Mouse (Mus musculus) liver, embryonic 15.5 days (tissue): ENCODE data around the gene Tmprss11a. TPM values are rescaled to one million over a fixed set of nuclear protein-coding genes. Genes with fewer than 3 reads are reported as not detected.

Source experiments
- ATAC-seq: fragments of 200-750 bp; cut with Nextera tagmentation; 2 replicates; pipeline ENCODE4 v1.8.0; 2017; ENCODE audit warnings: moderate number of reproducible peaks, mild to moderate bottlenecking, moderate library complexity; ENCODE audit not compliant: insufficient read depth
- H3K27ac ChIP-seq: fragments of 300-500 bp; sonication (generic); replicated peaks from 2 replicates; pipeline ENCODE4 v1.5.1; 2015; ENCODE audit warnings: mild to moderate bottlenecking, inconsistent platforms
- H3K27me3 ChIP-seq: fragments of 300-500 bp; sonication (generic); 2 replicates; pipeline ENCODE4 v1.6.1; 2015; ENCODE audit warnings: mild to moderate bottlenecking, inconsistent platforms
- H3K36me3 ChIP-seq: fragments of 300-500 bp; sonication (generic); replicated peaks from 2 replicates; pipeline ENCODE4 v1.6.1; 2015; ENCODE audit warnings: moderate library complexity, mild to moderate bottlenecking, inconsistent platforms
- H3K4me1 ChIP-seq: fragments of 300-500 bp; sonication (generic); replicated peaks from 2 replicates; pipeline ENCODE4 v1.6.1; 2015; ENCODE audit warnings: inconsistent platforms
- H3K4me2 ChIP-seq: fragments of 300-500 bp; sonication (generic); 2 replicates; pipeline ENCODE4 v1.6.1; 2015; ENCODE audit warnings: moderate library complexity, mild to moderate bottlenecking, inconsistent platforms
- H3K4me3 ChIP-seq: fragments of 300-500 bp; sonication (generic); replicated peaks from 2 replicates; pipeline ENCODE4 v1.5.1; 2015; ENCODE audit warnings: mild to moderate bottlenecking, inconsistent platforms
- H3K9ac ChIP-seq: fragments of 300-500 bp; sonication (generic); 2 replicates; pipeline ENCODE4 v1.6.1; 2015; ENCODE audit warnings: moderate library complexity, mild to moderate bottlenecking, inconsistent platforms
- H3K9me3 ChIP-seq: fragments of 300-500 bp; sonication (generic); replicated peaks from 2 replicates; pipeline ENCODE4 v1.6.1; 2016; ENCODE audit warnings: inconsistent platforms
- WGBS: fragments of 180-500 bp; shearing (Covaris S2); methylation state at CpG from one replicate; pipeline ENCODE4 v1.1.7; 2015; ENCODE audit warnings: mixed read lengths; ENCODE audit not compliant: insufficient replicate concordance; 5-methylcytosine and 5-hydroxymethylcytosine counted together
- polyA plus RNA-seq: library from polyadenylated mRNA; unstranded; fragments of >200 nt; fragmentation: Nextera tagmentation; extraction: Ambion mirVana; gene quantifications from 2 replicates; pipeline ENCODE4 v1.2.1, GENCODE M21; 2015

Gene Tmprss11a
- polyA plus RNA-seq: not detected in 2 replicates

- 55% methylated on average over 4 of the region's 4 CpGs for WGBS
- no peak for ATAC-seq
Measured at GRCm38 (mm10) chr5:86468890-86469289, at the start of gene Tmprss11a. Tmprss11a (minus strand) TSS chr5:86468990.

GRCm38 (mm10) chr5:86518500-86518899 is 49.7 kb upstream of the Tmprss11a start, which contains the start of gene Tmprss11g:
Tmprss11g (minus strand) TSS chr5:86518600.
- ATAC-seq: no peak
- WGBS: 44% methylated on average over 9 of the region's 9 CpGs
- no peaks in the 10 kb centered on the region for H3K36me3 ChIP-seq
- no peak within 1 kb of the TSS for H3K4me3 ChIP-seq
- no peak within 1 kb of the TSS for H3K27ac ChIP-seq
- no peak within 1 kb of the TSS for H3K9ac ChIP-seq
- H3K27me3 ChIP-seq: no peaks in the 10 kb centered on the region
- H3K4me2 ChIP-seq: no peak within 1 kb of the TSS
- no peaks in the 10 kb centered on the region for H3K4me1 ChIP-seq
- no peaks in the 10 kb centered on the region for H3K9me3 ChIP-seq

More at GRCm38 (mm10) chr5:86468890-86469289, at the start of gene Tmprss11a:
- Histone ChIP-seq H3K27ac (no peak within 1 kb of the TSS), H3K4me3 (no peak within 1 kb of the TSS), H3K36me3 (no peaks in the 10 kb centered on the region), H3K9me3 (no peaks in the 10 kb centered on the region), H3K4me2 (no peak within 1 kb of the TSS), H3K9ac (no peak within 1 kb of the TSS), H3K4me1 (no peaks in the 10 kb centered on the region), H3K27me3 (no peaks in the 10 kb centered on the region)

GRCm38 (mm10) chr5:86511538-86511937 is 42.7 kb upstream of the Tmprss11a start:
- Histone ChIP-seq H3K36me3 (no peaks in the 10 kb centered on the region), H3K4me3 (no peak overlapping the region), H3K9me3 (no peaks in the 10 kb centered on the region), H3K9ac (no peak overlapping the region), H3K27ac (no peak overlapping the region), H3K4me1 (no peaks in the 10 kb centered on the region), H3K27me3 (no peaks in the 10 kb centered on the region), H3K4me2 (no peak overlapping the region)
- WGBS: 62% methylated on average over 5 of the region's 5 CpGs
- ATAC-seq: no peak

GRCm38 (mm10) chr5:86493453-86493852 is 24.7 kb upstream of the Tmprss11a start:
- ATAC-seq: no peak
- H3K9me3 ChIP-seq: no peaks in the 10 kb centered on the region
- WGBS: 48% methylated on average over 1 of the region's 1 CpGs
- H3K4me3 ChIP-seq: no peak overlapping the region
- H3K4me2 ChIP-seq: no peak overlapping the region
- H3K36me3 ChIP-seq: no peaks in the 10 kb centered on the region
- no peak overlapping the region for H3K9ac ChIP-seq
- no peaks in the 10 kb centered on the region for H3K4me1 ChIP-seq
- no peaks in the 10 kb centered on the region for H3K27me3 ChIP-seq
- H3K27ac ChIP-seq: no peak overlapping the region

- H3K27me3 ChIP-seq: no peaks in the 10 kb centered on the region
- H3K9me3 ChIP-seq: no peaks in the 10 kb centered on the region
- no peak overlapping the region for H3K4me3 ChIP-seq
- H3K4me1 ChIP-seq: no peaks in the 10 kb centered on the region
- H3K9ac ChIP-seq: no peak overlapping the region
- no peak for ATAC-seq
- no peak overlapping the region for H3K4me2 ChIP-seq
- 41% methylated on average over 2 of the region's 2 CpGs for WGBS
- no peaks in the 10 kb centered on the region for H3K36me3 ChIP-seq
- no peak overlapping the region for H3K27ac ChIP-seq
Measured at GRCm38 (mm10) chr5:86482562-86482961, 13.8 kb upstream of the Tmprss11a start.

GRCm38 (mm10) chr5:86482031-86482430 is 13.2 kb upstream of the Tmprss11a start:
- no peak for ATAC-seq
- Histone ChIP-seq H3K4me3 (no peak overlapping the region), H3K4me1 (no peaks in the 10 kb centered on the region), H3K36me3 (no peaks in the 10 kb centered on the region), H3K27me3 (no peaks in the 10 kb centered on the region), H3K9me3 (no peaks in the 10 kb centered on the region), H3K27ac (no peak overlapping the region), H3K9ac (no peak overlapping the region), H3K4me2 (no peak overlapping the region)
- 64% methylated on average over 1 of the region's 1 CpGs for WGBS

GRCm38 (mm10) chr5:86473859-86474258 is 5.1 kb upstream of the Tmprss11a start:
- H3K4me1 ChIP-seq: no peaks in the 10 kb centered on the region
- no peaks in the 10 kb centered on the region for H3K36me3 ChIP-seq
- no peaks in the 10 kb centered on the region for H3K9me3 ChIP-seq
- H3K27me3 ChIP-seq: no peaks in the 10 kb centered on the region
- H3K4me3 ChIP-seq: no peak overlapping the region
- WGBS: 60% methylated on average over 9 of the region's 9 CpGs
- no peak overlapping the region for H3K9ac ChIP-seq
- ATAC-seq: no peak
- no peak overlapping the region for H3K27ac ChIP-seq
- no peak overlapping the region for H3K4me2 ChIP-seq

- H3K27me3 ChIP-seq: no peaks in the 10 kb centered on the region
- H3K4me1 ChIP-seq: no peaks in the 10 kb centered on the region
- WGBS: 62% methylated on average over 2 of the region's 2 CpGs
Measured at GRCm38 (mm10) chr5:86439306-86439705, 29.5 kb downstream of the Tmprss11a start.

GRCm38 (mm10) chr5:86438548-86438947 is 30.2 kb downstream of the Tmprss11a start:
- H3K27me3 ChIP-seq: no peaks in the 10 kb centered on the region
- no peak for ATAC-seq
- H3K27ac ChIP-seq: no peak overlapping the region
- no peaks in the 10 kb centered on the region for H3K36me3 ChIP-seq
- no peak overlapping the region for H3K9ac ChIP-seq
- H3K4me3 ChIP-seq: no peak overlapping the region
- no peaks in the 10 kb centered on the region for H3K9me3 ChIP-seq
- H3K4me2 ChIP-seq: no peak overlapping the region
- no peaks in the 10 kb centered on the region for H3K4me1 ChIP-seq

More at GRCm38 (mm10) chr5:86439306-86439705, 29.5 kb downstream of the Tmprss11a start:
- no peak overlapping the region for H3K9ac ChIP-seq
- no peaks in the 10 kb centered on the region for H3K36me3 ChIP-seq
- H3K9me3 ChIP-seq: no peaks in the 10 kb centered on the region
- no peak for ATAC-seq
- H3K27ac ChIP-seq: no peak overlapping the region
- H3K4me3 ChIP-seq: no peak overlapping the region
- H3K4me2 ChIP-seq: no peak overlapping the region

- H3K4me1 ChIP-seq: no peaks in the 10 kb centered on the region
- ATAC-seq: no peak
- H3K9ac ChIP-seq: no peak overlapping the region
- no peak overlapping the region for H3K4me2 ChIP-seq
- H3K27me3 ChIP-seq: no peaks in the 10 kb centered on the region
- 2% methylated on average over 2 of the region's 2 CpGs for WGBS
- H3K9me3 ChIP-seq: no peaks in the 10 kb centered on the region
- no peak overlapping the region for H3K27ac ChIP-seq
- H3K4me3 ChIP-seq: no peak overlapping the region
- H3K36me3 ChIP-seq: no peaks in the 10 kb centered on the region
Measured at GRCm38 (mm10) chr5:86432697-86433096, 36.1 kb downstream of the Tmprss11a start.

GRCm38 (mm10) chr5:86431096-86431495 is 37.7 kb downstream of the Tmprss11a start:
- Histone ChIP-seq H3K27me3 (no peaks in the 10 kb centered on the region), H3K4me1 (no peaks in the 10 kb centered on the region), H3K9me3 (no peaks in the 10 kb centered on the region), H3K9ac (no peak overlapping the region), H3K27ac (no peak overlapping the region), H3K36me3 (no peaks in the 10 kb centered on the region), H3K4me3 (no peak overlapping the region), H3K4me2 (no peak overlapping the region)
- WGBS: 57% methylated on average over 5 of the region's 5 CpGs
- no peak for ATAC-seq

GRCm38 (mm10) chr5:86421323-86422028 is 47.3 kb downstream of the Tmprss11a start:
- no peak overlapping the region for H3K4me3 ChIP-seq
- H3K27ac ChIP-seq: no peak overlapping the region
- no peak for ATAC-seq
- no peak overlapping the region for H3K4me2 ChIP-seq
- no peak overlapping the region for H3K9ac ChIP-seq
- no peaks in the 10 kb centered on the region for H3K27me3 ChIP-seq
- no peaks in the 10 kb centered on the region for H3K9me3 ChIP-seq
- no peaks in the 10 kb centered on the region for H3K4me1 ChIP-seq
- 48% methylated on average over 3 of the region's 3 CpGs for WGBS
- no peaks in the 10 kb centered on the region for H3K36me3 ChIP-seq
